Mouse (Mus musculus): ENCODE results near the gene Atxn7l2.

- TF ChIP-seq POLR2A (IDR thresholded peaks at IDR 0.05; ENCODE audit: borderline replicate concordance, extremely low read depth, low read depth, low read length) (no peak), CTCF (IDR thresholded peaks at IDR 0.05; ENCODE audit: insufficient read depth, low read length) (no peak)
Measured at GRCm38 (mm10) chr3:108241243-108241839, 30.6 kb upstream of the Atxn7l2 start.
